Mouse (Mus musculus) Patski (cell line): ENCODE results near the gene Ms4a8a. TPM values are rescaled to one million over a fixed set of nuclear protein-coding genes. Genes with fewer than 3 reads are reported as not detected.
"Not testable (repeated sequence)": the region's sequence is repeated elsewhere in the genome, so short reads cannot be mapped to it uniquely, and the experiment has no call there.

ENCODE experiments used
- ATAC-seq: fragments of 100-300 bp; one replicate; pipeline ENCODE4 v1.8.0; 2021
- CTCF ChIA-PET: fragments of 350-600 bp; sonication (Branson Sonifier 250); formaldehyde crosslinking; loops from one replicate; lab custom pipeline; 2022; ENCODE audit warnings: inconsistent platforms; lab: Charles Lee
- POLR2A ChIA-PET: fragments of 350-600 bp; sonication (Branson Sonifier 250); formaldehyde crosslinking; loops from one replicate; lab custom pipeline; 2022; ENCODE audit warnings: antibody characterized with exemption, inconsistent platforms; lab: Charles Lee
- DNase-seq: peaks from one replicate; pipeline ENCODE4 v3.0.0-alpha.2; 2011; ENCODE audit warnings: low read depth, low spot score
- H3K27me3 ChIP-seq: fragments of 371-371 bp; one replicate; pipeline ENCODE4 v1.5.1; 2021
- CTCF ChIP-seq: fragments of 100-300 bp; IDR thresholded peaks from one replicate; pipeline ENCODE4 v1.5.1; 2021
- in situ Hi-C: fragments of 300-500 bp; cut with MboI; formaldehyde crosslinking; loops from 3 replicates; pipeline ENCODE4 v1.11.1; 2018; ENCODE audit warnings: low pct_unique_long_range_greater_than_20kb, mixed read lengths
- polyA plus RNA-seq: library from polyadenylated mRNA; unstranded; gene quantifications from one replicate; pipeline ENCODE4 v1.2.3, GENCODE M21; 2021

The Ms4a8a gene
- polyA plus RNA-seq, 1 experiment from 2014 or later: not detected

DNA sequence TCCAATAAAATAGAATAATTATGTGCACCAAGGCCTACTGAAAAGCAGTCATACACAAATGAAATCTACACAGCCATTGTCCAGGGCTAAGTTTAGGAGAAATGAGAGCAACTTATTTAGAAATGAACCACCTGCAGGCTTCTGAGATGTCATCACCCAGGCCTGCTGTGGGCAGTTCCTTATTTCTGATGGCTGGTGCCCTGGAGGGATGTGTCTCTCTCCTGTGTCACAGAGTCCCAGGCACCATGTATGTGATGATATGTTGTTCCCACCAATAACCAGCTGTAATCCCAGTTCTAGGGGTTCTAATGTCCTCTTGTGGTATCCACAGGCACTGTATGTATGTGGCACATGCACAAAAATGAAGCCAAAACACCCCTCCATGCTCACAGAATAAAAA is 20.9 kb downstream of the Ms4a8a start:
- CTCF ChIA-PET: no interaction called here
- DNase-seq (no peak), ATAC-seq (no peak)
- POLR2A ChIA-PET: no interaction called here
- H3K27me3 ChIP-seq: peaks cover 26% of the 10 kb centered on the region
- in situ Hi-C loops: no loop called here
- TF ChIP-seq CTCF: no peak

DNA sequence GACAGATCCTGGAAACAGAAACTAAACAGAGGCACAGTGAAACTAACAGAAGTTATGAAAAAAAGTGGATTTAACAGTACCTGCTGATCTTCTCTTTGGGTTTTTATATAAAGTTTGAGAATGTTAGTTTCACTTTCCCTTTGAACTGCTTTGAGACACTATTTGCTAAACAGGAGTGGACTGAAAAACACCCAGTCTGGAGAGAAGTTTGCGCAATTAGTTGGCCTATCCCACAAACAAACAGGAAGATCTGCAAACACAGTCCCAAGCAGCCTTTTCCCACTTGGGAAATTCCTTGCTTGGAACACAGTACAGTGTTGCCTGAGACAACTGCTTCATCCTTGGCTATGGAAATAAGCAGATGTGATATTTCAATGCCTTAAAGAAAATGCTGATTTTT is 25.2 kb downstream of the Ms4a8a start:
- ATAC-seq, DNase-seq, in situ Hi-C loops, CTCF ChIA-PET, POLR2A ChIA-PET: not testable (repeated sequence)
- peaks cover 19% of the 10 kb centered on the region for H3K27me3 ChIP-seq

DNA sequence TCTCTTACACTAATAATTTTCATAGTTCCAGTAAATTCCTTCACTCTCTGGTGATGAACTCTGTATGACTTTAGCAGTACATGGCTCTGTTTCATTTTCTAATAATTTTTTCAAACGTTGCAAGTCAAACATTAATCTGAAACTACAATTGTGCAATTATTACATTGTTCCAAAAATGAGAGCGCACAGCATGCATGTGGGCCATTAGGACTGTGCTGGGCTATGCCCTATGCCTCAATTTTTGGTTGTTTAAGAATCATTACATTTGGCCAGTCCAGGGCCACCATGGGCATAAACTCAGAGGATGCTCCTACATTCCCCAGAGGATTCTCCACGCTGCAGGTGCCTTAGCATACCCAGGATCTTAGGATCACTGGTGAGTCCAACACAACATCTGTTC is 27.6 kb downstream of the Ms4a8a start:
- POLR2A ChIA-PET: no interaction called here
- no peak for DNase-seq
- TF ChIP-seq CTCF: no peak
- CTCF ChIA-PET: no interaction called here
- H3K27me3 ChIP-seq: peaks cover 16% of the 10 kb centered on the region
- ATAC-seq: peak; percentile 21
- in situ Hi-C loops: no loop called here

DNA sequence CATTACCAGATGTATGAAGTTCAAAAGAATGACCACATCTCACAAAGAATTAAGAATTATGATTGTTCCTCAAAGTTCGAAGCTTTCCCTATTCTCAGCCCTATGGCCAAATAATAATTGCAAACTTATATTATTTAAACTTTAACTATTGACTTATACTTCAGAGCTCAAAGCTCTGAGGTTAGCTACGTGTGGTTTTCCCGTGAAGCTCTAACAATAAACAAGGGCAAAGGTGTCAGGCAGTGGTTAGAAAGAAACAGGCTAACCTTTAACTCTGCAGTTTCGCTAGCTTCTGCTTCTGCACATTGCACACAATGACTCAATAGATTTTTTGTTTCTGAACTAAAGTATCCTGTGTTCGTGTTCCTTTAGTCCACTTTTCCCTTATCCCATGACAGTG is 28.0 kb downstream of the Ms4a8a start:
- CTCF ChIA-PET: no interaction called here
- ATAC-seq (peak; percentile 62), DNase-seq (no peak)
- TF ChIP-seq CTCF: no peak
- POLR2A ChIA-PET: no interaction called here
- H3K27me3 ChIP-seq: peaks cover 16% of the 10 kb centered on the region
- in situ Hi-C loops: no loop called here

DNA sequence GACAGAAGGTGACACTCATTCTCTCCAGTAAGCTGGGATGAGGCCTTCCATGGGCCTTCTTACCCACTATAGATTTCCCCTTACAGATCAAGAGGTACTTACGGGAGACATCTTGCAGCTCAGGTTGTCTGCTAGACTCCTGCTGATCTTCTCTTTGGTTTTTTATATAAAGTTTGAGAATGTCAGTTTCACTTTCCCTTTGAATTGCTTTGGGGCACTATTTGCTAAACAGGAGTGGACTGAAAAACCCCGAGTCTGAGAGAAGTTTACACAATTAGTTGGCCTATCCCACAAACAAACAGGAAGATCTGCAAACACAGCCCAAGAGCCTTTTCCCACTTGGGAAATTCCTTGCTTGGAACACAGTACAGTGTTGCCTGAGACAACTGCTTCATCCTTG is 30.6 kb downstream of the Ms4a8a start:
- no peak for DNase-seq
- no peak for TF ChIP-seq CTCF
- ChIA-PET POLR2A (no interaction called here), CTCF (interaction anchor here (1.0 to 1.3 kb wide), 2 partner anchors 17 to 234 kb away, joined by 3 to 6 read pairs; no protein-coding TSS in a partner anchor)
- ATAC-seq: no peak
- in situ Hi-C loops: no loop called here
- H3K27me3 ChIP-seq: peaks cover 20% of the 10 kb centered on the region

DNA sequence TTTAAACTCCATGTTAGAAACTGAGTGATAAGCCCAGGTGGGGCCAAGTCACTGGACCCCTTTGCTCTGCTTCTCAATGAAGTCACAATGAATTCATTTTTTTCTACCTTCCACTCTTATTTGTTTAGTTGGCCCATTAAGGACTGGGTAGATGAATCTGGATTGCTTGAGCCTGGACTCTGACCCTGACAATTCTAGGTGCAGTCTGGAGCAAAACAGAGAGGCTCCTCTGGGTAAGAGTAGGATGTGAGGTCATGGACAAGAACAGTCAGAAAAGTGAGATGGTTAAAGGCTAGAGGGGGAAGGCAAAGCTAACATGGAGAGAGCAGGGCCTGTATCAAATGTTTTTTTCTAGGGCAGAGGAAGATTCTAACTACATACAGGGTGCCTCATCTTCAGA is 31.5 kb downstream of the Ms4a8a start:
- peaks cover 20% of the 10 kb centered on the region for H3K27me3 ChIP-seq
- DNase-seq (no peak), ATAC-seq (no peak)
- in situ Hi-C loops: no loop called here
- ChIA-PET CTCF (interaction anchor here (1.0 kb wide), 1 partner anchor 235 kb away, joined by 3 read pairs; no protein-coding TSS in a partner anchor), POLR2A (no interaction called here)
- TF ChIP-seq CTCF: no peak

DNA sequence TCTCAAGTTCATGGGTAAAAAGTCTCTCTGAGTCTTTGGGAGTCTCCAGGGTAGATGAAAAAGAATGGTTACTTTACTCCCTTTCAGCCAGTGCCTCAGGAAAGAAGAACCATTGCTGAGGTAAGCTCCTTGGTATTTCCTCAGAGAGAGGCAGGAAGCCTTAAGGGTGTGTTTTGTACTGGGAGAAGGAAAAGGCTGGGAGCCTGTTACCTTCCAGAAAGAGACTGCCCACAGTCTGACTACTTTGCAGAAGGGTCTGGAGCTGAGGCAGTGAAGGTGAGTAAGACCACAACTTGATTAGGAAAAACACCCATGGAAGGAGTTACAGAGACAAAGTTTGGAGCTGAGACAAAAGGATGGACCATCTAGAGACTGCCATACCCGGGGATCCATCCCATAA is 32.4 kb downstream of the Ms4a8a start:
- CTCF ChIA-PET: no interaction called here
- in situ Hi-C loops: no loop called here
- DNase-seq: no peak
- POLR2A ChIA-PET: no interaction called here
- H3K27me3 ChIP-seq: peaks cover 16% of the 10 kb centered on the region
- no peak for ATAC-seq
- no peak for TF ChIP-seq CTCF

DNA sequence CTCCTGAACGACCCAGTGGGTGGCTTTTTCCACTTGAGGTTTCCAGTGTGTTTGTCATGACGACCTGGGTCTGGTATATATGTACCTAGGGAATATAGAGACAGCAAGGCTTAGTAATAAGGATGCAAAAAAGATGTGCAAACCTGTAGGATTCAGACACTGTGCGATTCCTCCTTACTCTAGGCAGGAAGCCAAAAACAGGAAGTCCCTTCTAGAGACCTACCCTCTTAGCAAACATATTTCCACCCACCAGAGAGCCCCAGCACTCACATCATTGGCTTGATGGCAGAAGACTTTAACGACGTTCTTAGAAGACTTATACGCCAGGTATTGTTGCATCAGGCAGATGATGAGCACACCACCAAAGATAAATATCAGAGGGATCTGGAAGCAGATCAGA is 32.9 kb downstream of the Ms4a8a start:
- no peak for TF ChIP-seq CTCF
- ChIA-PET CTCF (no interaction called here), POLR2A (no interaction called here)
- DNase-seq (no peak), ATAC-seq (no peak)
- peaks cover 16% of the 10 kb centered on the region for H3K27me3 ChIP-seq
- in situ Hi-C loops: no loop called here

DNA sequence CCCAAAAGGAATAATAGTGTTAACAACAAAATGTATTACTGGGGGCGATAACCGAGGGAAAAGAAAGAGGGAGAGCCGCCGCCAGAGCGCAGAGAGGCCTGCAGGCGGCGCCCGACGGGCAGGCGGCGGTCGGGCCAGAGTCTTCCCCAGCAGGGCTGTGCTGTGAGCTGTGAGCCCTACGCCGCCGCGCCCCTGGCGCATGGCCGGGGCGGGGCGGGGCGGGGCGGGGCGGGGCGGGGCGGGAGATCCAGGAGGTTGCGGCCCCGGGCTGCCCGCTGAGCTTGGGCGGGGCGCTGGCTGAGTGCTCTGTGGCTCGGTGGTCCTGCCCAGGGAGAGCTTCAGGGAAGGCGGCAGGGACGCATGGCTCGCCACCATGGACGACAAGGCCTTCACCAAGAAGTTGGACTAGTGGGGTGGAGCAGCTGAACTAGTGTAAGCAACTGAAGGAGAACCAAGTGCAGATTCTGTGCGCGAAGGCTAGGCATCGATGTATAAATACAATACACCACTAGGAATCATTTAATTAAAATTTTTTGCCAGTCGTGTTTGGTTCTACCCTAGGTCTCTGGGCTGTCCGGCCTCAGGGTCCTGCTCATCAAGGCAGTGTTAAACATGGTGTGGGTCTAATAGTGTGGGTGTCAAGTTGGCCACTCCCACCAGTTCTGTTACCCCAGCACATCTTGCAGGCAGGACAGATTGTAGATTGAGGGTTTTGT is 35.7 kb downstream of the Ms4a8a start:
- peak; percentile 73 for TF ChIP-seq CTCF
- ATAC-seq (peak; percentile 90), DNase-seq (no peak)
- ChIA-PET POLR2A (no interaction called here), CTCF (no interaction called here)
- peaks cover 9% of the 10 kb centered on the region for H3K27me3 ChIP-seq
- in situ Hi-C loops: no loop called here

DNA sequence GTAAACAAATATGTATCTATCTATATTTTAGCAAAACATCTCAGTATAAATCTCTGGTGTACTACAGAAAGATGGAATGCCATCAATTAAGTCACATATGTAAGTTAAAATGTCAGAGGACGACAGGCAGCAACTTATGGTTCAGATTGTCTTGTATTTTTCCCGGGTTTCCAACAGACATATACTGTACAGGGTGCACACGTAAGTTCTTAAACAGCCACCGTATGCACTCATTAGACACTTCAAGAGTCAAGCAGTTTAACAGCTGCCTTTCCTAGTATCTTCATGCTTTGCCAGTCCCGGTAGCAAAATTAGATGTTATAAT is 36.3 kb downstream of the Ms4a8a start:
- peak; percentile 39 for ATAC-seq
- in situ Hi-C loops: no loop called here
- CTCF ChIA-PET: no interaction called here
- TF ChIP-seq CTCF: no peak
- no peak for DNase-seq
- peaks cover 9% of the 10 kb centered on the region for H3K27me3 ChIP-seq
- POLR2A ChIA-PET: no interaction called here

DNA sequence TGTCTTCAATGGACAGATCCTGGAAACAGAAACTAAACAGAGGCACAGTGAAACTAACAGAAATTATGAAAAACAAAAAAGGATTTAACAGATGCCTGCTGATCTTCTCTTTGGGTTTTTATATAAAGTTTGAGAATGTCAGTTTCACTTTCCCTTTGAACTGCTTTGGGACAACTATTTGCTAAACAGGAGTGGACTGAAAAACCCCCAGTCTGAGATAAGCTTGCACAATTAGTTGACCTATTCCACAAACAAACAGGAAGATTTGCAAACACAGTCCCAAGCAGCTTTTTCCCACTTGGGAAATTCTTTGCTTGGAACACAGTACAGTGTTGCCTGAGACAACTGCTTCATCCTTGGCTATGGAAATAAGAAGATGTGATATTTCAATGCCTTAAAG is 43.3 kb downstream of the Ms4a8a start:
- ChIA-PET CTCF (no interaction called here), POLR2A (no interaction called here)
- peaks cover 32% of the 10 kb centered on the region for H3K27me3 ChIP-seq
- in situ Hi-C loops: no loop called here
- ATAC-seq (no peak), DNase-seq (no peak)
- TF ChIP-seq CTCF: no peak

DNA sequence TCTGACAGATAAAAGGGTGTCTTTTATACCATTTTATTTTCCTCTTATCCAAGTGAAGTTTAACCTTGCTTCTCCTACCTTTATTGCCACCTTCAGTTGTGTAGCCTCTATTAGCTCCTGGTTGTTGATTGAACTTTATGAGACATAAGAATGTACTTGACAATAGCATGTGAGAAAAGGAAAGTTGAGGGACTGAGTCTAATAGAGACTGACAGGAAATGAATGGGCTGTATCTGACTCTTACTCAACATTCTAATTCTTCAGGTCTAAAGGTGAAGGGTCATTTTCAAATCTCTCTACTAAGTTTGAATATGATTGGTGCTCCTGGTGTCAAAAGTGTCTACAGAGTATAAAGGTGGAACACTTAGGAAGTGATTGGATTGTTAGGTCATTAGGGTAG is 58.5 kb downstream of the Ms4a8a start:
- in situ Hi-C loops: no loop called here
- ChIA-PET POLR2A (no interaction called here), CTCF (no interaction called here)
- DNase-seq (no peak), ATAC-seq (no peak)
- TF ChIP-seq CTCF: no peak
- peaks cover 10% of the 10 kb centered on the region for H3K27me3 ChIP-seq
